Mouse (Mus musculus) hindbrain, embryonic 12.5 days (tissue): ENCODE data around the gene Cd2. TPM values are rescaled to one million over a fixed set of nuclear protein-coding genes. Genes with fewer than 3 reads are reported as not detected.

Experiments used
- ATAC-seq: fragments of 200-750 bp; cut with Nextera tagmentation; 2 replicates; pipeline ENCODE4 v1.8.0; 2017; ENCODE audit warnings: moderate TSS enrichment; ENCODE audit not compliant: low FRiP score
- H3K27ac ChIP-seq: fragments of 300-500 bp; sonication (generic); 2 replicates; pipeline ENCODE4 v1.5.1; 2016; ENCODE audit warnings: mild to moderate bottlenecking
- H3K27me3 ChIP-seq: fragments of 300-500 bp; sonication (generic); 2 replicates; pipeline ENCODE4 v1.6.1; 2016; ENCODE audit warnings: mild to moderate bottlenecking
- H3K36me3 ChIP-seq: fragments of 300-500 bp; sonication (generic); 2 replicates; pipeline ENCODE4 v1.6.1; 2016; ENCODE audit warnings: mild to moderate bottlenecking
- H3K4me1 ChIP-seq: fragments of 300-500 bp; sonication (generic); 2 replicates; pipeline ENCODE4 v1.6.1; 2016
- H3K4me2 ChIP-seq: fragments of 300-500 bp; sonication (generic); replicated peaks from 2 replicates; pipeline ENCODE4 v1.6.1; 2016; ENCODE audit warnings: mild to moderate bottlenecking
- H3K4me3 ChIP-seq: fragments of 300-500 bp; sonication (generic); 2 replicates; pipeline ENCODE4 v1.5.1; 2016; ENCODE audit warnings: mild to moderate bottlenecking
- H3K9ac ChIP-seq: fragments of 300-500 bp; sonication (generic); 2 replicates; pipeline ENCODE4 v1.6.1; 2016; ENCODE audit warnings: mild to moderate bottlenecking, moderate library complexity
- H3K9me3 ChIP-seq: fragments of 300-500 bp; sonication (generic); replicated peaks from 2 replicates; pipeline ENCODE4 v1.6.1; 2016; ENCODE audit warnings: mild to moderate bottlenecking
- WGBS: fragments of 180-500 bp; shearing (Covaris S2); methylation state at CpG from one replicate; pipeline ENCODE4 v1.1.7; 2016; 5-methylcytosine and 5-hydroxymethylcytosine counted together
- polyA plus RNA-seq: library from polyadenylated mRNA; unstranded; fragments of >200 nt; fragmentation: Nextera tagmentation; extraction: Ambion mirVana; gene quantifications from 2 replicates; pipeline ENCODE4 v1.2.1, GENCODE M21; 2016

Cd2 gene
- polyA plus RNA-seq, 1 experiment from 2014 or later: not detected

GRCm38 (mm10) chr3:101230201-101230600, 57.5 kb downstream of the Cd2 start:
- no peaks in the 10 kb centered on the region for H3K36me3 ChIP-seq
- WGBS: 43% methylated on average over 9 of the region's 9 CpGs
- no peak overlapping the region for H3K27ac ChIP-seq
- ATAC-seq: no peak
- H3K27me3 ChIP-seq: no peaks in the 10 kb centered on the region
- 0 out of 2 replicates have a peak, but pooled peaks cover 2% of the 10 kb centered on the region for H3K4me1 ChIP-seq
- no peak overlapping the region for H3K4me2 ChIP-seq
- H3K4me3 ChIP-seq: no peak overlapping the region
- H3K9me3 ChIP-seq: no peaks in the 10 kb centered on the region
- no peak overlapping the region for H3K9ac ChIP-seq

GRCm38 (mm10) chr3:101229551-101229930, 58.2 kb downstream of the Cd2 start:
- Histone ChIP-seq H3K27ac (no peak overlapping the region), H3K4me1 (0 out of 2 replicates have a peak, but pooled peaks cover 2% of the 10 kb centered on the region), H3K4me3 (no peak overlapping the region), H3K9ac (no peak overlapping the region), H3K4me2 (no peak overlapping the region), H3K9me3 (no peaks in the 10 kb centered on the region), H3K27me3 (no peaks in the 10 kb centered on the region), H3K36me3 (no peaks in the 10 kb centered on the region)
- ATAC-seq: no peak
- WGBS: 33% methylated on average over 5 of the region's 5 CpGs

- no peak overlapping the region for H3K9ac ChIP-seq
- no peaks in the 10 kb centered on the region for H3K36me3 ChIP-seq
- WGBS: 79% methylated on average over 13 of the region's 13 CpGs
- no peak overlapping the region for H3K4me2 ChIP-seq
- no peak overlapping the region for H3K27ac ChIP-seq
- H3K9me3 ChIP-seq: no peaks in the 10 kb centered on the region
- no peak overlapping the region for H3K4me3 ChIP-seq
- H3K27me3 ChIP-seq: no peaks in the 10 kb centered on the region
- H3K4me1 ChIP-seq: 0 out of 2 replicates have a peak, but pooled peaks cover 2% of the 10 kb centered on the region
- ATAC-seq: no peak
These were observed 58.7 kb downstream of the Cd2 start for GRCm38 (mm10) chr3:101228868-101229550.

- Histone ChIP-seq H3K27ac (no peak overlapping the region), H3K9ac (no peak overlapping the region), H3K27me3 (no peaks in the 10 kb centered on the region), H3K4me1 (0 out of 2 replicates have a peak, but pooled peaks cover 2% of the 10 kb centered on the region), H3K9me3 (no peaks in the 10 kb centered on the region), H3K4me2 (no peak overlapping the region), H3K36me3 (no peaks in the 10 kb centered on the region), H3K4me3 (no peak overlapping the region)
- WGBS: 78% methylated on average over 5 of the region's 5 CpGs
- ATAC-seq: no peak
These were observed 59.7 kb downstream of the Cd2 start for GRCm38 (mm10) chr3:101228066-101228465.

Other genes starting within 250 kb of the Cd2 start
- gene Ptgfrn, start 177.7 kb downstream of the Cd2 start, polyA plus RNA-seq: 3.2 and 3.6 TPM in 2 replicates
- gene Igsf3, start 89.1 kb upstream of the Cd2 start, polyA plus RNA-seq: 61.9 and 66.4 TPM in 2 replicates